Mouse (Mus musculus): ENCODE data around the gene Mfsd13b. TPM values are rescaled to one million over a fixed set of nuclear protein-coding genes. Genes with fewer than 3 reads are reported as not detected.
"Not testable (repeated sequence)": the region's sequence is repeated elsewhere in the genome, so short reads cannot be mapped to it uniquely, and the experiment has no call there.

The Mfsd13b gene
- not detected in 3 replicates for total RNA-seq (2017)

DNA sequence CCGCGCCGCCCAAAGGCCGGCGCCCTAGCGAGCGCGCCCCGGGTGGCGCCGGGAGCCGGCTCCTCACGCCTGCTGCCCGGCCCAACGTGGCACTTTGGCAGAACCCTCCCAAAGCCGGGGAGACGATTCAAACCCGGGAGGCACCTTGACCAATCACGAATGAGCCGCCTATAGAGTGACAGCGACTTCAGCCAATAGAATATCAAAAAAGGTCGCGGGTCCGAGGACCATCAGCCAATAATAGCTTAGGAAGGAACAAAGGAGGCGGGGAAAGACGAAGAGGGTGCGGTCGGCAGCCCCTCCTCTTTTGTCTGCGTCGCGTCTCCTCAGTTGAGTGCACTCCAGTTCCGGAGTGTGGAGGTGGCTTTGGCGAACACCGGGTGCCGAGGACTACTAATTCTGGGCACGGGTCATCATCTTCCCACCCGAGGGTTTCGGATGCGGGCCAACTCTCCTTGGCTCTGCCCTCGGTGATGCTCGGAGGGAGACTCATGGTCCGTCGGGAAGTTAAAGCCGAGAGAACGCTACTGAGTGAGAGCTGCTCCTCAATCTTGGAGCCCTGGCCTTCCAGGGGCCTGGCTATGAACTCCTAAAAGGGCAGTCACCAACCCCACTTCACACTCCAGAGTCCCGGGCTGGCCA is at the start of gene Mfsd13b, which contains the start of gene Cdr2:
Mfsd13b (plus strand) TSS at position 310 of the 642 bp plus-strand sequence.
Cdr2 (minus strand) TSS at position 113 of the 642 bp plus-strand sequence.
- peak; percentile 98 for ATAC-seq (replicated peaks; ENCODE audit: insufficient number of reproducible peaks, low FRiP score, low TSS enrichment, poor library complexity, severe bottlenecking)

DNA sequence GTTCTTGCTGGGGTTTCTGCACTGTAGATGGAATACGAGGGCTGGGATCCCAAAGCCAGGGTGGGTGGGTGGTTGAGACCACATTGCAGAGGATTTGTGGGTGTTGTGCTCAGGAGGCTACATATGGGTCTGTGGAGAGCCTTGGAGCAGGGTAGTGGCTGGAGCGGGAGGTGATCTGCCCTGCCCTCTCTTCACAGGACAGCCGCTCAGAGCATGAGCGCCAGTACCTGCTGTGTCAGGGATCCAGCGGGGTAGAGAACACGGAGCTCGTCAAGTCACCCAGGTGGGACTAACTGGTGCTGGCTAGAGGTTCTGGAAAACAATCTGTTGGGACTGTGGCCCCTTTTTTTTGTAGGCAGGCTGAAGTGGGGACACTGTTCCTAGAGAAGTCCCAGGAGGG is 49.2 kb upstream of the Mfsd13b start:
- ATAC-seq (replicated peaks; ENCODE audit: insufficient number of reproducible peaks, low FRiP score, low TSS enrichment, poor library complexity, severe bottlenecking): no peak

DNA sequence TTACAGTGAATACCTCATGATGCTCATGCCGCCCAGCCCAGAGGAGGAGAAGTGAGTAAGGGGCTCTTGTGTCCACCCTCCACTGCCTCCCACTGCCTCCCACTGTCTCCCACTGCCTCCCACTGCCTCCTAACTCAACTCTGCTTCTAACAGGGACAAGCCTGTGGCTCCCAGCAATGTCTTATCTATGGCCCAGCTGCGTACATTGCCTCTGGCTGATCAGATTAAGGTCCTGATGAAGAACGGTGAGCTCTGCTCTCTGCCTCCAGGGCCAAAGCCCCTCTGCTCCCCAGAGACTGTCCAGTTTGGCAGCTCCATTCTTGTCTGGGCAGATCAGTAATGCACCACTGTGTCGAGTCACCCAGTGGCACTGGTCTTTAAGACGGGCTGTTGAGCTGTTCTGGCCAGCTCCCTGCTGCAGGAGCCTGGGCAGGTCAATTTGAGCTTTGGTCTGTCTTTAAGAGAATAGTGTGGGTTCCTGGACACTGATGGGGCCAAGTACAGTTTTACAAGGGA is 48.6 kb upstream of the Mfsd13b start:
- no peak for ATAC-seq (replicated peaks; ENCODE audit: insufficient number of reproducible peaks, low FRiP score, low TSS enrichment, poor library complexity, severe bottlenecking)

DNA sequence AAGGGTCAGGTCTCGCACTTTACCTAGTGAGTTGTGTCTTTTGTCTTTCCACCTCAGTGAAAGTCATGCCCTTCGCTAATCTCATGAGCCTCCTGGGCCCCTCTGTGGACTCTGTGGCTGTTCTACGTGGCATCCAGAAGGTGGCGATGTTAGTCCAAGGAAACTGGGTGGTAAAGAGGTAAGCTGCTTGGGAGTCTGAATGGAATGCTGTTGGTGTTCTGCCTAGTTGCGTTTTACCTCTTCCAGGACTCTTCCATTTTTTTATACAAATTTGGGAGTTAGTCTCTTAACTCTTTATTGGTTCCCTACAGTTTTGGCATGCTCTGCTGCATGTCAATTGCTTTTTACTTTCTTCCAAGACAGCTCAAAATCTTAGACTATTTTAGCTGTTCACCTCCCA is 47.6 kb upstream of the Mfsd13b start:
- ATAC-seq (replicated peaks; ENCODE audit: insufficient number of reproducible peaks, low FRiP score, low TSS enrichment, poor library complexity, severe bottlenecking): no peak; the same call in 1 of the 2 replicates

DNA sequence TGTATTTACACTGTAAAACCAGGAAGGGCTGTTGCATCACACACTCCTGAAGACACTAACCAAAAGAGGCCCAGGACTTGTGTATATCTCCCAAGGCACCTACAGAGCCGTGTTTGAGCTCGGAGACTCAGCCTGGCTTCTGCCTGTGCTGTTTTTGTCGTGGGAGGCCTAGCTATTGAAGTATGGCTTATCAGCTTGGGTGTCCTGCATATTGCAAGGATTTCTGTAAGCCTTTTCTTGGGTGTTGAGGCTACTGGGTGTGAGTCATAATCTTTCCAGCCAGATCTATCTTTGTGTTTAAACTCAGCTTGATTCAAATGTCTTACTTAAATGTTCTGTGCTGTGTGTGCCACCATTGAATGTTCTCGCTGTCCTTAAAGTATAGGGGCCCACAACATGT is 45.8 kb upstream of the Mfsd13b start:
- no peak for ATAC-seq (replicated peaks; ENCODE audit: insufficient number of reproducible peaks, low FRiP score, low TSS enrichment, poor library complexity, severe bottlenecking)

DNA sequence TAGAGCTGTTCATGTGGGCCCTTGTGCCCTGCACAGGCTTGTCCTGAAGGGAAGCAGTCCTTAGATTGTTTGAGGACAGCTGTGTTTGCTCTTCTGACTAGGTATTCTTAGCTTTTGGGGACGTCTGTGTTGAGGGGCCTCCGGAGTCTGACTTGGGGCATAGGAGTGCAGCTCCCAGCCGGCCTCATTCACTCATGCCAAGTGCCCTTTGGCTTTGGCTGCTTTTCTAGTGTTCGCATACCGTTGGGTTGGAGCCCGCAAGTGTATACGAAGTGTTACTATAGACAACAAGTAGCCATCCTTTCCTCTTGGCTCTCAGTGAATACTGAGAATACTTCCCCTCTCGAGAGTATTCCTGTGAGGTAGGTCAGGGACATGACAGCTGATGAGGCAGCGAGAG is 44.1 kb upstream of the Mfsd13b start:
- ATAC-seq (replicated peaks; ENCODE audit: insufficient number of reproducible peaks, low FRiP score, low TSS enrichment, poor library complexity, severe bottlenecking): no peak

DNA sequence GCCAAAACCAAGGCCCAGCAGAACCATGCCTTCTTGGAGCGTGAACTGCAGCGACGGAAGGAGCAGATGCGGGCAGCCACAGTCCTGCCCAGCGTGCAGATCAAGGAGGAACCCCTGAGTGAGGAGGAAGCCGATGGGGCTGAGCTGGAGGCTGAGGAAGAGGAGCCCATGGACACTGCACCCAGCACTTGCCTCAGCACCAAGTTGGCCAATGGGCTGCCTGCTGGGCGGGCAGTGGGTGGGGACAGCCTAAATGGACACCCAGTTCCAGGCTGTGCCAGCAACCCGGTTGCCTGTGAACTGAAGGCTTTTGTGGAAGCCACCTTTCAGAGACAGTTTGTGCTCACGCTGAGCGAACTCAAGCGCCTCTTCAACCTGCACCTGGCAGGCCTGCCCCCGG is 42.0 kb upstream of the Mfsd13b start:
- ATAC-seq (replicated peaks; ENCODE audit: insufficient number of reproducible peaks, low FRiP score, low TSS enrichment, poor library complexity, severe bottlenecking): no peak

DNA sequence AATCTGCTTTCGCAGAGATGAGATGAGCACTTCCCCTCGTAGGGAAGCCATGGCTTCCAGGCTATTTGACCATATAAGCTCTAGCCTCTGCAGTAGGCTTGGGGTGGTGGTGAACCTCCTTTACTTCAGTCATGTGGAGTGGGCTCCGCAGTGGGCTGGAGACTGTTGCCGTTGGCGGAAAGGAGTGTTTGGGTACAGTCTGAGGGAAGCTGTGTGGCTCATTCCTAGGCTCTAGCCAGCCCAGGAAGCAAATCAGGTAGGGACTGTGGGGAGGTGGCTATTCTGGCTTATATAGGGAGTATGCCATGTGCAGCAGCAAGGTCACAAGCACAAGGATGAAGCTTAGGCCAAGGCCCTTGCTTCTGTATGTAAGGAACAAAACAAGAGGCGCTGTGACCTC is 41.1 kb upstream of the Mfsd13b start:
- ATAC-seq (replicated peaks; ENCODE audit: insufficient number of reproducible peaks, low FRiP score, low TSS enrichment, poor library complexity, severe bottlenecking): no peak

DNA sequence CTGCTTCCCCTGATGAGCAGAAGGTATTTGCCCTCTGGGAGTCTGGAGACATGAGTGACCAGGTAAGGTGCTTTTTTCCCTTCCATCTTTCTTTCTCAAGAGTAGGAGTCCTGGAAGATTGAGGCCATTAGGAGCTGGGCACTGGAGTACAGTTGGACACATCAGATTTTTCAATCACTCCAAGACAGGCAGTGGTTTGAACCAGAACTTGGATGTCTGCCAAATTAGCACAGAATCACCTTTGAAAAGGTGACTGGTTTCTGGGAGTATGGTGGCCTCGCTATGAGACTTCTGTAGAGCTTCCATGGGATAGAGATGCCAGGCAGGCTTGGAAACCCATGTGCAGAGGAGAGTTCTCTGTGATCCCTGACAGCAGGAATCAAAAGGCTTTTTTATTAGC is 39.8 kb upstream of the Mfsd13b start:
- ATAC-seq (replicated peaks; ENCODE audit: insufficient number of reproducible peaks, low FRiP score, low TSS enrichment, poor library complexity, severe bottlenecking): no peak

DNA sequence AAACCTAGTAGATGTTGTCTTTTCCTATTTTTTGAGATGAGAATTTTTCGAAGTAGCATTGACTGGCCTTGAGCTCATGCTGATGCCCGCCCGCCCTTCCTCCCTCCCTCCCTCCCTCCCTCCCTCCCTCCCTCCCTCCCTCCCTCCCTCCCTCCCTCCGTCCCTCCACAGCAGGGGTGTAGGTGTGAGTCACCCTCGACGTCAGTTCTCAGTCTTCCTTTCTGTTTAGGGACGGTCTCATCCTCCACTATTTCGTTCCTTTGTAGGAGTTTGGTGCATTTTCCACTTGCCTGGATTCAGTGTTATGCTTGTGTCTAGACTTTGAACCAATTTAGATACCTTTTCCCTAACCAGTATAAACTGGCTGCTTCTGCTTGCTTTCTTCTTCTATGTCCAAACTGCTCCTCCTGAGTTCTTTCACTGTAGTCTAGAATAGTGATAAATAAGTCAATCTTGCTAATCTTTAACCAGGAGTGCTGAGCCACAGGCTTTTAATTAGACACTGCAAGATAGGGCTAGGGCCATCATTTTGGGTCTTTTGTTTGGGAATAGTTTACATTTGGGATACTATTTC is 38.3 kb upstream of the Mfsd13b start:
- no peak for ATAC-seq (replicated peaks; ENCODE audit: insufficient number of reproducible peaks, low FRiP score, low TSS enrichment, poor library complexity, severe bottlenecking)

DNA sequence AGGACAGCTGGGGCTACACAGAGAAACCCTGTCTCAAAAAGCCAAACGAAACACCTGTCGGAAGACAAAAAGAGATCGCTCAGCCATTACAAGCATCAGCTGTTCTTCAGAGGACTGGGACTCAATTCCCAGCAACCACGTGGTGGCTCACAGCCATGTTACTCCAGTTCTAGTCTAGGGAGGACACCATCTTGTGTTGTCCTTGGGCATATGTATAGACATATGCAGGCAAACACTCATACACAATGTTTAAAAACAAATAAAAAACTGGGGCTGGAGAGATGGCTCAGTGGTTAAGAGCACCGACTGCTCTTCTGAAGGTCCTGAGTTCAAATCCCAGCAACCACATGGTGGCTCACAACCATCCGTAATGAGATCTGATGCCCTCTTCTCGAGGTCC is 28.7 kb upstream of the Mfsd13b start:
- ATAC-seq (replicated peaks; ENCODE audit: insufficient number of reproducible peaks, low FRiP score, low TSS enrichment, poor library complexity, severe bottlenecking): not testable (repeated sequence)

DNA sequence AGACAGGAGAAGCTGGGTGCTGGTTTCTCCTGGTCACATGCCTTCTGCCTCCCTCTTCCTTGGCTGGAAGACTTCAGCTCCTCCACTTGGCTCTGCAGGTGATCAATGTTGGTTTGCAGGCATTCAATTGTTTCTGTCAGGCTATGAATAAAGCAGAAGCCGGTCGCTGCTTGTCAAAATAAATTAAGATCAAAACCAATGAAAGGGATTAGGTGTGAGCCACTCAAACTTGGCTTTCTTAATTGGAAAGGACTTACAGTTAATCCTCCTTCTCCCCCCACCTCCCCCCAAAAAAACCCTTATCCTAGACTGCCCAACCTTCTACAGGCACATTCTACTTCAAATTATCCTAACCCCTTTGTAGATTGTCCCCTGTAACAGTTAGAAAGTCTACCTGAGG is 22.2 kb upstream of the Mfsd13b start:
- no peak for ATAC-seq (replicated peaks; ENCODE audit: insufficient number of reproducible peaks, low FRiP score, low TSS enrichment, poor library complexity, severe bottlenecking)

DNA sequence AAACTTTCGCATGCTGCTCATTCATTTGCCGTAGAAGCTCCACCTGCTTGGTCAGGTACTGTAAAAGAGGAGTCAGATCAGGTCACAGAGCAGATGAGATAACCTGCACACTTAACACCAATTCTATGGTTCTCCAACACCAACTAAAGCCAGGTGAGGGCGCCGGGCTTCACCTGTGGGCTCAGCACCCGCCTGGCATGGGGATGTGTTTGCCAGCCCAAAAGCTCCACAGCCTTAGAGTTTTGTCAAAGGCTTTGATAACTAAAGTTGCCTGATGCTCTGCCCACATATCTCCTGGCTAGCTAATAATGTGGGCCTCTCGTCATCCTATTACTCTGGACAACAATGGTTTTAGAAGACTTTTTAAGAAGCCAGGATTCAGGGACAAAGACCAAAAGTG is 21.7 kb upstream of the Mfsd13b start:
- no peak for ATAC-seq (replicated peaks; ENCODE audit: insufficient number of reproducible peaks, low FRiP score, low TSS enrichment, poor library complexity, severe bottlenecking)

DNA sequence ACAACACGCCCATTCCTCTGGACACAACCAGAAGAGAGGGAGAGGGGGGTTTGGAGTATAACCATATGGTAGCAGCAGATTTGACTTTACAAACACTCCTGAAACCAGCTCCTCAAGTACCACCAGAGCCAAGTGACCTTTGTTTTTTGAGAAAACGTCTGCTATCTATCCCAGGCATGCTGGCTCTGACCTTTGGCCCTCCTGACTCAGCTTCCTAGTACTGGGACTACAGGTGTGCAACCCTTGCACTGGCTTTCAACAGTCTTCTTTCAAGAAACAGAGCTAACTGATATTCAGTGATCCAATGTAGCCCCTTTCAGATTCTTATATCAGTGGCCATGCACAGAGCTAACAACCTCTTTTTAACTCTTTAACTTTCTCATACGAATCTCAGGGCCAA is 20.4 kb upstream of the Mfsd13b start:
- no peak for ATAC-seq (replicated peaks; ENCODE audit: insufficient number of reproducible peaks, low FRiP score, low TSS enrichment, poor library complexity, severe bottlenecking)

DNA sequence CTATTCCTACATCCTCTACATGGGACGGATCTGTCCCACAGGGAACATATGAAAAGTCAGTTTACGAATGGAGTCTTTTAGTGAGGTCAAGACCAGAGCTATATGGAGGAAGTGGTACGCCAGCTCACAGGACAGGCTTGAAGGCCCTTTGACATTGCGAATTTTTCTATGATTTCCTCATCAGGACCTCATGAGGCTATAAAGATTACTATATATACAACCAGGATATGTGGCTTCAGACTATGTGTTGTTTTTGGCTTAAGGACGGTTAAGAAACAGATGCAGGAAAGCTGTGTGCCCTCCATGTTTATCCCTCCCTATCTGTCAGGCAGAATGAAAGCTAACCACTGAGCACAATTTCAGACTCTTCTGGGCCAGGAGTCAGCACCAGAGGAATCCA is 19.2 kb upstream of the Mfsd13b start:
- no peak for ATAC-seq (replicated peaks; ENCODE audit: insufficient number of reproducible peaks, low FRiP score, low TSS enrichment, poor library complexity, severe bottlenecking)

DNA sequence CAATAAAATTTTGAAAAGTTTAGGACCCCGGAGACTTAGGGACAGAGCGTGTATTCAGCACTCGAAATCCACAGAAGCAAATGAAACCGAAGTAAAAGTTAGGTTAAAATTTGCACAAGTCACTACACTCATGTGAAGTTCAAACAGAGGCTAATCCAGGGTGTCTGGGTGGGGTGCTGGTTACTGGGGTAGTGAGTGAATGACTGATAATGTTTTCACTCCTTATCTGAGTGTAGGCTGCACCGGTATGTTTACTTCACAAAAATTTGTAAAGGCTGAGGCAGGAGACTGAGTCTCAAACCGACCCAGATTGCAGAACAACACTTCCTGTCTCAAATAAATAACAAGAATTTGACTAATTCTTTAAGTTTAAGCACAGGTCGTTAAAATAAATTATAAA is 13.1 kb upstream of the Mfsd13b start:
- ATAC-seq (replicated peaks; ENCODE audit: insufficient number of reproducible peaks, low FRiP score, low TSS enrichment, poor library complexity, severe bottlenecking): no peak

DNA sequence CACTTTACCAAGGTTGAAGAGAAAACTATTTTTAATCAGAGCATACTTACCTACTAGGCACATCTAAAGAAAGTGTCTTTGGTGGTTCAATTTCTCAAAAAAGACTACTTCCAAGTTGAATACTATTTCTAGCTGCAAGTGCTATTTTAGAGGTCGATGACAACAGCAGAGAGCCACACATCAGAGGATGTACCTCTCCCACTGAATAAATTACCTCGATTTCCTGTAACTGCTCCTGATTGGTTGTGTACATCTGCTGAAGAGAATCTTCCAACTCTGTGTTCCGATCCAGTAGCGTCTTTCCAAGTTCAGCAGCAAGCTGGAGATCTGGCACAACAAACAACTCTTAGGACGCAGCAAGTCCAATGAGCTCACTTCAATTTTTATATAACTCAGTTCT is 12.2 kb upstream of the Mfsd13b start:
- ATAC-seq (replicated peaks; ENCODE audit: insufficient number of reproducible peaks, low FRiP score, low TSS enrichment, poor library complexity, severe bottlenecking): no peak

DNA sequence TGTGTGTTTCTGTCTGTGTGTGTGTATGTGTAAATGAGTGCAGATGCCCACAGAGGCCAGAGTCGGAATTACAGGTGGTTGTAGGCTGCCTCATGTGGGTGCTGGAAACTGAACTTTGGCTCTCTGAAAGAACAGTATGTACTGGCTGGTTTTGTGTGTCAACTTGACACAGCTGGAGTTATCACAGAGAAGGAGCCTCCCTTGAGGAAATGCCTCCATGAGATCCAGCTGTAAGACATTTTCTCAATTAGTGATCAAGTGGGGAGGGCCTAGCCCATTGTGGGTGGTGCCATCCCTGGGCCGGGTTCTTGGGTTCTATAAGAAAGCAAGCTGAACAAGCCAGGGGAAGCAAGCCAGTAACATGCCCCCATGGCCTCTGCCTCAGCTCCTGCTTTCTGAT is 9.8 kb upstream of the Mfsd13b start:
- ATAC-seq (replicated peaks; ENCODE audit: insufficient number of reproducible peaks, low FRiP score, low TSS enrichment, poor library complexity, severe bottlenecking): not testable (repeated sequence)

DNA sequence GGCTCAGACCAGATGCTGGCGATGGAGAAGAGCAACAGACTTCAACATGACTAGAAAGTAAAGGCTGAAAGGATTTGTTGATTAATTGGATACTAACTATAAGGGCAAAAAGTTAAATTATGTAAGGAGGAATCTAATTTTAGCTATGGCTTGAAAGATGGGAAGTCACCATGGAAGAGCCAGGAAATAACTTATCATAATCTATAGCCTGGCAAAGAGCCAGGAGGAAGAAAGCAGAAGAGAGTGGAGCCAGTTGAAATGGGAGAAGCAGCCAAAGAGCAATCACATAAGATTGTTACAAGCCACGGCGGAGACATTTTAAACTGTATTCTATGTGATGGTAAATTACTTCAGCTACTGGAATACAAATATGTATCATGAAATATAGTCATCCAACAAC is 8.3 kb upstream of the Mfsd13b start:
- no peak for ATAC-seq (replicated peaks; ENCODE audit: insufficient number of reproducible peaks, low FRiP score, low TSS enrichment, poor library complexity, severe bottlenecking)

DNA sequence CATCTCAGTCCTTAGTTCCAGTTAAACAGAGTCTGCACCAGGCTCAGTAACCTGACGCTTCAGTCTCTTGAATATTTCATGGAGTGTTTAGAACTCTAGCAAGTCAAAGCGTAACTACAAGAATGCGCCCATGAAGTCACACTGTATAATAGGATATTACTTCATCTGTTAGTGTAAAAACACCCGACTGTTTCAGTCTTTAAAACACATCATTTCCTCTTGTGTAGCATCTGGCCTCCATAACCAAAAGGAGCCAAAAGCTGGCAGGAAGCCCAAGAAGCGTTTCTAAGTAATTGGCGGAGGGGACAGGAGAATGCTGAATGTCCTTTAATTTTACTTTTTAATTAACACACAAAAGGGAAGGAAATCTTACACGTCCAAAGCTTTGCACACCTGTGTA is 5.2 kb upstream of the Mfsd13b start:
- ATAC-seq (replicated peaks; ENCODE audit: insufficient number of reproducible peaks, low FRiP score, low TSS enrichment, poor library complexity, severe bottlenecking): no peak

DNA sequence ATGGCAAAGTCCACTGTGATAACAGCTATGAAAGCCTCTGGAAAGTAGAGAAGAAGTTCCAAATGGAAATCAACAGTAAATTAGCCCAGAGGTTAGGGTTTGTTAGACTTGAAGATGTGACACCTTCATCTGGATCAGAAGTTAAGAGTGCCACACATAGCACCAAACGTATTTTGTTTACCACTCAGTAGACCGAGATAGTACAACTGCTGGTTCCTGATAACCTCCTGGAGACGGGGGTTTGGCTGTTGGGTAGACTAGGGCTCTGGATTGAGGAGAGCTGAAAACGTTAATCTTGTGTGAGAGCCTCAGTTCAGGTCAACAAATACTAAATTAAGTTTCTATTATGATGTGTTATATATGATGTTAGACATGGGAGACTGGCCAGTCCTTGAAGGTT is 2.3 kb upstream of the Mfsd13b start:
- no peak for ATAC-seq (replicated peaks; ENCODE audit: insufficient number of reproducible peaks, low FRiP score, low TSS enrichment, poor library complexity, severe bottlenecking)

Measured in monocyte, adult 5-6 weeks (primary cell).